Mouse (Mus musculus): Measurements from ENCODE around the gene Trio. TPM values are rescaled to one million over a fixed set of nuclear protein-coding genes. Genes with fewer than 3 reads are reported as not detected.

The Trio gene
- polyA plus RNA-seq, 1 experiment: 24.7 TPM

DNA sequence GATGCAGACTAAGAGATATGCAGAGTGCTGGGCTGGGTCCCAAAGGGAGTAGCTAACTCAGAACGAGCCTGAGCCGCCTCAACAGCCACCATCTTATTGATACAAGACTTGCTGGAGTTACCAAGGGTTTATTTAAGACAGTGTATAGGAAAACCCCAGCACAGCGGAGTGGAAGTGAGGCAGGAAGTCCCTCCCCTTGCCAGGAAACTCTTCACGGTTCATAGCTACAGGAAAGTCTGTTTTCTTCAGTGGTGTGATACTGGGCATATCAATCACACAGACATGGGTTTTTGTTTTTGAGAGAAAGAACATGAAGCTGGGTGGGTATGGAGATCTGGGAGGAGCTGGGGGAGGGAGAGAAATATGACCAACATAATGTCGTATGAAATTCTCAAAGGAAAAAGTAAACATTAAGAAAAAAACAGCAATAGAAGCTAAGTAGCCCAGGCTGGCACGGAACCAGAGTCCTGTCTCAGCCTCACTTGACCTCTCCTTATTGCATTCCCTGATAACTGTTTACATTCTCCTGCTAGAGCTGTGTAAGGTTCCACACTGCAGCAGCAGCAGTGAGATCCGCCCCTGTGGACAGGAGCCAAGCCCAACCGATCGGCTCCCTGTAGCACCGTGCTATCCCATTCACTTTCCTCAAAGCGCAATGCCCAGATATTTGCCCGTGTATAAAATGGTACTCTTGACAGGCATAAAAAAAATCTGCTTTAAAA, 240.2 kb downstream of the Trio start:
- H3K27ac ChIP-seq (ENCODE audit: control insufficient read depth, insufficient read depth, low read depth, low read length, poor library complexity): peak overlapping the region; percentile 39; the same call in 1 of the 2 replicates
- 13% methylated on average over 12 of the region's 12 CpGs for WGBS
- TF ChIP-seq CTCF (IDR thresholded peaks at IDR 0.05; ENCODE audit: control insufficient read depth, insufficient read depth, low read length): no peak
- TF ChIP-seq POLR2A (IDR thresholded peaks at IDR 0.05; ENCODE audit: borderline replicate concordance, control insufficient read depth, low read depth, low read length): no peak
- H3K4me1 ChIP-seq (ENCODE audit: control insufficient read depth, insufficient read depth, low read length): peaks cover 4% of the 10 kb centered on the region
- H3K4me3 ChIP-seq (replicated peaks; ENCODE audit: control insufficient read depth, low read depth, low read length): no peak overlapping the region

DNA sequence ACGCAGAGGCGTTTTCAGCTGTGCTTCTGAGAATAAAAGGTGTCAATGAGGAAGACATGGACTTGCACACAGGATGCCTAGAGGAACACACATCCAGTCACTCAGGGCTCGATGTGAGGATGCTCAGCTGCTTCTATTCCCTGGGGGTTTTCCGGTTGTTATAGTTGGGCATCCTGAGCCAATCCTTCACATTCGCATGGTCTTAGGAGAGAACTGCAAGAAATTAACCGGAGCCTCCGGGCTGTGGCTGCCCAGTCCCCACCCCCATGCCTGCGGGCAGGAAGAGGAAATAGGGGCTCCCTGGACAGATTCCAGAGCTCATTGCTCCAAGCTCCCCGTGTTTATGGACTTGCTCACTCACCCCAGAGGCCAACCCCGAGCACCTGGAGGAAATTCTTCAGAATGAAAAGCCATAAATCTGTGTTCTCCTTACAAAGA, 241.5 kb downstream of the Trio start:
- Histone ChIP-seq H3K4me1 (ENCODE audit: control insufficient read depth, insufficient read depth, low read length) (peaks cover 4% of the 10 kb centered on the region), H3K27ac (ENCODE audit: control insufficient read depth, insufficient read depth, low read depth, low read length, poor library complexity) (peak overlapping the region; percentile 58), H3K4me3 (replicated peaks; ENCODE audit: control insufficient read depth, low read depth, low read length) (peak overlapping the region; percentile 51)
- TF ChIP-seq CTCF (IDR thresholded peaks at IDR 0.05; ENCODE audit: control insufficient read depth, insufficient read depth, low read length) (no peak), POLR2A (IDR thresholded peaks at IDR 0.05; ENCODE audit: borderline replicate concordance, control insufficient read depth, low read depth, low read length) (no peak)
- whole genome bisulfite sequencing: under 1% methylated on average over 10 of the region's 10 CpGs

DNA sequence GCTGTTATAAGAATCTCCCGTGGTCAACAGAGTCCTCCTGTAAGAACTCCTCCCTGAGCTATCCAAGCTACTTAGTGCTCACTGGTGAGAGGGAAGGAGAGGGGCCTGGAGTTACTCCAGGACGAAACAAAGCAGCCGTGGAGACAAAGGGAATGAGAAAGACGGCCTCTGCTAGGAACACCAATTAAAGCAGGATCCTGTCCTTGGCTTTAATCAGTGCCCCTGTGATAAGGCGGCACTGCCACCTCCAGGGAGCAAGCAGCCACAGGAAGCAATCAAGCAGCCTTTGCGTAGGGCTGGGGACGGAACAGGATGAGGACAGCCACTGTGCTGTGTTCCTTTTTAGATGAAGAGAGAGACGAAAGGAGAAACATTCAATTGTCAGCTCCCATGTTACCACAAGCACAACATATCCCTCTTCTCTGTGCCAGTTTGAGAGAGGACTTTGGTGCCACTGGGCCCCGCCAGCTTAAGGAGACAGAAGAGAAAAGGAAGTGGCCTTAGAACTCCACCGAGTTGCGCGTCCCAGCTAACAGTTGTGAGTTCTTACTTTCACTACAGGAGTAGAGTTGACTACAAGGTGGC, 242.0 kb downstream of the Trio start:
- no peak for TF ChIP-seq POLR2A (IDR thresholded peaks at IDR 0.05; ENCODE audit: borderline replicate concordance, control insufficient read depth, low read depth, low read length)
- peak; percentile 32; the same call in 1 of the 2 replicates for TF ChIP-seq CTCF (IDR thresholded peaks at IDR 0.05; ENCODE audit: control insufficient read depth, insufficient read depth, low read length)
- peak overlapping the region; percentile 58 for H3K27ac ChIP-seq (ENCODE audit: control insufficient read depth, insufficient read depth, low read depth, low read length, poor library complexity)
- WGBS: 1% methylated on average over 12 of the region's 12 CpGs
- H3K4me1 ChIP-seq (ENCODE audit: control insufficient read depth, insufficient read depth, low read length): peaks cover 4% of the 10 kb centered on the region
- peak overlapping the region; percentile 51 for H3K4me3 ChIP-seq (replicated peaks; ENCODE audit: control insufficient read depth, low read depth, low read length)

GRCm38 (mm10) chr15:27783092-27783491, 242.6 kb downstream of the Trio start:
- Histone ChIP-seq H3K27ac (ENCODE audit: control insufficient read depth, insufficient read depth, low read depth, low read length, poor library complexity) (peak overlapping the region; percentile 58), H3K4me1 (ENCODE audit: control insufficient read depth, insufficient read depth, low read length) (peaks cover 4% of the 10 kb centered on the region), H3K4me3 (replicated peaks; ENCODE audit: control insufficient read depth, low read depth, low read length) (no peak overlapping the region)
- TF ChIP-seq CTCF (IDR thresholded peaks at IDR 0.05; ENCODE audit: control insufficient read depth, insufficient read depth, low read length) (no peak), POLR2A (IDR thresholded peaks at IDR 0.05; ENCODE audit: borderline replicate concordance, control insufficient read depth, low read depth, low read length) (no peak)
- WGBS: 2% methylated on average over 8 of the region's 8 CpGs

- 46% methylated on average over 15 of the region's 15 CpGs for WGBS
- no peak overlapping the region for H3K27ac ChIP-seq (ENCODE audit: control insufficient read depth, insufficient read depth, low read depth, low read length, poor library complexity)
- peaks cover 4% of the 10 kb centered on the region for H3K4me1 ChIP-seq (ENCODE audit: control insufficient read depth, insufficient read depth, low read length)
- no peak overlapping the region for H3K4me3 ChIP-seq (replicated peaks; ENCODE audit: control insufficient read depth, low read depth, low read length)
- no peak for TF ChIP-seq CTCF (IDR thresholded peaks at IDR 0.05; ENCODE audit: control insufficient read depth, insufficient read depth, low read length)
- TF ChIP-seq POLR2A (IDR thresholded peaks at IDR 0.05; ENCODE audit: borderline replicate concordance, control insufficient read depth, low read depth, low read length): no peak
Measured at GRCm38 (mm10) chr15:27782383-27783036, 243.1 kb downstream of the Trio start.

DNA sequence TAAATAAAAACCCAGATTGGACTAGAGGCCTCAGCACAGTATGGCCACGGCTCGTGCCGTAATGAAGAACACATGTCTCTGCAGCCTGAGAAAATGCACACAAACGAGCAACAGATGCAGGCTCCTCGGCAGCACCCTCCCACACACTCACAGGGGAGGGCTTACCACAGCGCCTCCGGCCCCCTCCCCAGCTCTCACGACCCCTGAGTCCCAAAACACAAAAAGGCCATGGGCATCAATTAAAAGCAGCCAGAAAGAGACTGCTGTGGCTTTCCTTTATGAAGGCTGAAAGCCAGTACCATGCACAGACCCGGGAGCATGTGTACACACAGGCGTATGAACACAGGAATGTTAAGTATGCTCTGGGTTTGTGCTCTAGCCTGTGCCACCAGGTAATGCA, 245.8 kb downstream of the Trio start:
- Histone ChIP-seq H3K4me1 (ENCODE audit: control insufficient read depth, insufficient read depth, low read length) (peaks cover 3% of the 10 kb centered on the region), H3K27ac (ENCODE audit: control insufficient read depth, insufficient read depth, low read depth, low read length, poor library complexity) (no peak overlapping the region), H3K4me3 (replicated peaks; ENCODE audit: control insufficient read depth, low read depth, low read length) (no peak overlapping the region)
- 89% methylated on average over 10 of the region's 10 CpGs for WGBS
- TF ChIP-seq CTCF (IDR thresholded peaks at IDR 0.05; ENCODE audit: control insufficient read depth, insufficient read depth, low read length) (no peak), POLR2A (IDR thresholded peaks at IDR 0.05; ENCODE audit: borderline replicate concordance, control insufficient read depth, low read depth, low read length) (no peak)

- H3K4me1 ChIP-seq (ENCODE audit: control insufficient read depth, insufficient read depth, low read length): peaks cover 2% of the 10 kb centered on the region
- 78% methylated on average over 11 of the region's 11 CpGs for WGBS
- TF ChIP-seq CTCF (IDR thresholded peaks at IDR 0.05; ENCODE audit: control insufficient read depth, insufficient read depth, low read length): no peak
- H3K4me3 ChIP-seq (replicated peaks; ENCODE audit: control insufficient read depth, low read depth, low read length): no peak overlapping the region
- no peak overlapping the region for H3K27ac ChIP-seq (ENCODE audit: control insufficient read depth, insufficient read depth, low read depth, low read length, poor library complexity)
Measured at GRCm38 (mm10) chr15:27779398-27779797, 246.2 kb downstream of the Trio start.

DNA sequence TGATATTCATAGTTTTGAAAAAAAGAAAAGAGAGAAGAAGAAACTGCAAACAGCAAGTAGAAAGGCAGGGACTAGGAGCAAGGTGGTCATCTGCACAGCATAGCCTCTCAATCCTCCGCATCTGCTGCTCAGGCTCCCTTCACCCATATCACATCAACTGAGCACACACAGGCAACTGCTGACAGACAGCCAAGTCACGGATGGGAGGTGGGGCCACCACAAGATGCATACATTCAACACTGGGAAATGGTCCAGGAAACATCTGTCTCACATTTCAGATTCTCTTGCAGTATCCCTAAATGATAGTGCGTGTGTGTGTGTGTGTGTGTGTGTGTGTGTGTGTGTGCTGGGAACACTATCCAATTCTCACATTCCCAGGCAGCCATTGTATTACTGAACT, 247.4 kb downstream of the Trio start:
- no peak overlapping the region for H3K27ac ChIP-seq (ENCODE audit: control insufficient read depth, insufficient read depth, low read depth, low read length, poor library complexity)
- 45% methylated on average over 3 of the region's 3 CpGs for WGBS
- peaks cover 2% of the 10 kb centered on the region for H3K4me1 ChIP-seq (ENCODE audit: control insufficient read depth, insufficient read depth, low read length)
- no peak overlapping the region for H3K4me3 ChIP-seq (replicated peaks; ENCODE audit: control insufficient read depth, low read depth, low read length)
- TF ChIP-seq CTCF (IDR thresholded peaks at IDR 0.05; ENCODE audit: control insufficient read depth, insufficient read depth, low read length) (no peak), POLR2A (IDR thresholded peaks at IDR 0.05; ENCODE audit: borderline replicate concordance, control insufficient read depth, low read depth, low read length) (no peak)
